Mouse (Mus musculus) skeletal muscle tissue, postnatal 0 days (tissue): Measurements from ENCODE around the gene Tmem232. TPM values are rescaled to one million over a fixed set of nuclear protein-coding genes. Genes with fewer than 3 reads are reported as not detected.

Experiments used
- microRNA-seq, 2 experiments: library from miRNA; unstranded; fragments of <30 nt; microRNA quantifications; one replicate each; pipeline ENCODE4; 2016
- polyA plus RNA-seq: library from polyadenylated mRNA; unstranded; fragments of >200 nt; fragmentation: Nextera tagmentation; extraction: Ambion mirVana; gene quantifications from 2 replicates; pipeline ENCODE4 v1.2.1, GENCODE M21; 2015

The Tmem232 gene
- polyA plus RNA-seq, result 0.26 and 0.28 TPM in 2 replicates

GRCm38 (mm10) chr17:65540441-65541272 lies at the start of gene Tmem232:
Gene Tmem232, minus strand, starts transcription at chr17:65540782.

Small RNA genes within 50 kb of the gene (microRNA-seq; reads per million reads assigned to microRNA genes)
- gene Gm25731, result 0 reads per million in 2 experiments

Other genes with a start within 250 kb of the Tmem232 start
- 235 and 243 TPM in 2 replicates for gene Vapa, start 72.8 kb upstream of the Tmem232 start, polyA plus RNA-seq
- 0.07 TPM in 1 of 2 replicates, not detected in the other for gene Txndc2, start 101.4 kb upstream of the Tmem232 start, polyA plus RNA-seq
- gene Rab31, start 232.0 kb upstream of the Tmem232 start, polyA plus RNA-seq, result 22.6 and 28.5 TPM in 2 replicates
- gene Ppp4r1, start 241.8 kb upstream of the Tmem232 start, polyA plus RNA-seq, result 15.1 and 16.1 TPM in 2 replicates